Mouse (Mus musculus) heart, postnatal 0 days (tissue): ENCODE results near the gene Tmem144.

ENCODE experiments used
- CTCF ChIP-seq: IDR thresholded peaks from 2 replicates; pipeline ENCODE4 v1.5.1; 2016; ENCODE audit warnings: antibody characterized with exemption, control low read depth, low read depth
- EP300 ChIP-seq: IDR thresholded peaks from 2 replicates; pipeline ENCODE4 v1.6.1; 2016; ENCODE audit warnings: antibody characterized with exemption, low read depth

DNA sequence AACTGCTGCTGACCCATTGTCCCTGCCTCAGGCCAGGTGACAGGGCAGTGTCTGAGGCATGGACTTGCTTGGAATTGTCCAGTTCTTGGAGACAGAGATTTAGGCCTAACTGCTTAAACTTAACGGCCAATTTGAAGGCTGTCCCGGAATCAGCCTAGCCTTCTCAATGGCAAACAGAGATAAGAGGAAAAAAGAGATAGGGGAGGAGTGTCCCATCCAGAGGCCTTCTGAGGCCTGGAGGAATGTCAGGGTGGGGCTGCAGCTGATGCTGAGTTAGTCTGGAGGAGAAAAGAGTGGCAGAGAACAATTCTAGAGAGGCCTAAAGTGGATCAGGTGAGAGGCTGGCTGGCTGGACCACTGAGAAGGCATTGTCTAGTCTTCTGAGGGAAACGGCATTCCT lies 465 bp downstream of the Tmem144 start:
- TF ChIP-seq CTCF: no peak
- TF ChIP-seq EP300: no peak
